Mouse (Mus musculus): ENCODE results near the gene A730046J19Rik.

A730046J19Rik gene

DNA sequence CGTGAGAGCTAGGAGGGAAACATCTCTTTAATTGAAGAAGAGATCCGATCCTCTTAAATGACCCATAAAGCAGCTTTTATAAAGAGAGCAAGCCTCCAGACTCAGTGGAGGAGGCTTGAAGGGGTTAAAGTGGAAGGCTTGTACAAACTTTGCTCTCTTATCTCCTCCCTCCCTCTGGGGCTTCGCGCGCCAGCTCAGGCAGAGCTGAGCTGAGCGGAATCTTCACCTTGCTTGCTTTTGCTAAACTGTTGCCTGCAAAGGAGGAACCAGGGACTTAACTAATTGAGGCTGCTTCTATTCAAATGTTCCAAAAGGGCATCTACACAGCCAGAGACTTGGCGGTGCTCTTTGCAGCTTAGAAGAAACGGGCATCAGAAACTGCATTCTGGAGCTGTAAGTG is at the start of gene A730046J19Rik:
Gene A730046J19Rik (plus strand): TSS at position 173 of the 400 bp plus-strand sequence.
- DNase-seq, result no peak

DNA sequence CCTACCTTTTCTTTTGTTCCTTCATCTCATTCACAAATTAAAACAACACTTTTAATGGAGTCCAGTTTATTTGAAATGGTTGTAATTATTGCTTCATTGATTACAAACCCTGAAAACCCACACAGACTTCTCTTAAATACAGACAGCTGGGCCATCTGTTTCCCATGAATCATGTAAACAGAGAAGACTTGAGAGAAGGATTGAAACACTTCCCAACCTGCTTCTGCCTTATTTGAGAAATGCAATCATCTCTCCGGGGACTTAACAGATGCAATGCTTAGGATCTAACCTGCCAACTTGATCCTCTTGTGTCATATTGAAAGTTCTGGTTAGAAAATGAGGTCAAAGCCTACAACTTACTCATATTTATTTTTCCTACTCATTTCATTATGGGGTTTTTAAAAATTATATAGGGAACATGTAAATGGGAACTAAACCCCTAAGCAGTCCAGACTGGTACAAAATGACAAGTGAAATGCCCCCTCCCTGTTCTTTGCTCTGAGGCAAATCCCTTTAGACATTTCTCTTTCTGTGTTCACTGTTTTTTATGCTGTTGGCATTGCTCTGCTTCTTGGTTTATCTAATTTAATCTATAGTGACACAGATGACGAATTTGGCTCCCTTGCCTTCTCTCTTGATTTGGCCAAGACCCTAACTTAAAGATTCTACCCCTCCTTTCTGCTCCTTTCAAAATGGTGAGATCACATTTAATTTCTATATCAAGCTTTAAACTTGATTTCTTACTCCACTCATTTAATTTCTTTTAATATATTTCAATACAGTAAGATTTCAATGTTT is 48.7 kb upstream of the A730046J19Rik start:
- DNase-seq, result no peak

DNA sequence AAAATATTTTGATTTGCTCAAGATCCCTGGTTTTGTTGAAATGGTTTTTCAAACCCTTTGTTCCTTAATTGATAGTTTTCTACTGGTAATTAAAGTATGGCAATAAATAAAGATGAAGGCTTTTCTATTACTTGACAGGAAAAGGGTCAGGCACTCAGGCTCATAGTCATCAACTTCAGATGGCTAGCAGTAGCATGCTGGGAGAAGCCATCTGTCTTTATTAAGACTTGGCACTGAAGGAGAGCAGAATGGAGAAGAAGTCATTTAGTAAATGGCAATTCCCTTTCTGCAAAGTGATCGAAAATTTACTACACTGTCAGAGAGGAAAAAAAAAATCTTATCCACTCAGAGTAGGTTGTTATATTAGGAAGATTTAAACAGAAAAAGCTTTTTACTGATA is 17.2 kb upstream of the A730046J19Rik start:
- no peak for DNase-seq

DNA sequence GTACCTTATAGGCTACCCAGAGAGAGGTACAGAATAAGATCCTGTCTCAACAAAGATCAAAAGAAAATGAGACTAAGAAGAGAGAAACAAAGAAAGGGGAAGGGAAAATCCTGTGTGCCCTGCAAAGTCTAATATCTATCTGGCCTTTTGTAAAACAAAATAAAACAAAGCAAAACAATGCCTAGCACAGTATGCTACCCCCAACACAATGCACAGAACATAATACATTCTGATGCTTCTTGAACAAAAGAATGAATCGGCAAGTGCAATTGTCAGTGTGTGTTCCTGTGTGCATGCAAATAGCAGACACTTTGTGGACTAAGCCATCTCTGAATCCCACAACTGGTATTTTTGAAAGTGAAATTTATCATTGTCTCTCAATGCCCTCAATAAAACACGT is 3.5 kb upstream of the A730046J19Rik start:
- no peak for DNase-seq

DNA sequence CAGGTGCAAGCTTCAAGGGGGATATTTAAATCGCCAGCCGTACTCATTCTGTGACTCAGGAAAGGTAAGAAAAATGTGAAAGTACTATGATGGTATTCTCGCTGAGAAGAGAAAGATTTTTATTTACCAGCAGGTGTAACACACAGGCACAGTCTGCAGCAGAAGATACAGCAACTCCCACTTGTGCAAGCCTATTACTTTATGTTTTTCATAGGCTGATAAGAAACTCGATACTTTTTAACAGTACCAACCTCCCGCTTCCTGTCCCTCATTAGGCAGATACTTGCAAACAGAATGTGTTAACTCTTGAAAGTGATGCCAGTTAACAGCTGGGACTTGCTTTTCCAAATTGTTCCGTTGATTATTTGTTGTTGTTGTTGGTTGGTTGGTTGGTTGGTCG is 616 bp downstream of the A730046J19Rik start:
- no peak for DNase-seq

DNA sequence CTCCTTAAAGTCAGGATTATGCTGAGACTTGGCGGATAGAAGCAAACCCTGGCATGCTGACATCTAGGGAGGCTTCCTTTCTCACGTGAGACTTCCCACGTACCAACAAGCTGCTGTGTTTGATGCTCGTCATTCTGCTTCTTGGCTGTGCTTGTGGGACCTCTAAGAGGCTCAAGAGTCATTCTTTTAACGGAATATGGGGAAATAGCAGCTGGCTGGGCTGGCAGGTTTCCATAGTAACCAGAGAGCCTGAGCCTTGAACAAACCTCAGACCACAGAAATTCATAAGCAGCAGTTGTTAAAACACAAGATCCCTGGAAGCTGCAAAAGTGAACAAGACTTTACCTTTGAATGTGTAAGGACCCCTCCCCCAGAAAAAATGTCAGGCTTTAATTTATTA is 9.4 kb downstream of the A730046J19Rik start:
- DNase-seq, result no peak
